Mouse (Mus musculus): Measurements from ENCODE around the gene Lhfpl2. TPM values are rescaled to one million over a fixed set of nuclear protein-coding genes. Genes with fewer than 3 reads are reported as not detected.

Lhfpl2 gene
- polyA plus RNA-seq, 1 experiment from 2014 or later, result 30.1 TPM

- no peak overlapping the region for H3K9ac ChIP-seq
- H3K4me2 ChIP-seq (replicated peaks), result no peak overlapping the region
- H3K9me3 ChIP-seq (replicated peaks), result no peaks in the 10 kb centered on the region
- H3K27ac ChIP-seq, result no peak overlapping the region
- peaks cover 33% of the 10 kb centered on the region for H3K4me1 ChIP-seq
- ATAC-seq (ENCODE audit: low FRiP score), result no peak
- H3K4me3 ChIP-seq, result no peak overlapping the region
- peaks cover 67% of the 10 kb centered on the region for H3K27me3 ChIP-seq
- 36% methylated on average over 16 of the region's 16 CpGs for WGBS
- H3K36me3 ChIP-seq, result no peaks in the 10 kb centered on the region
Observed at GRCm38 (mm10) chr13:94069421-94070307, 12.1 kb downstream of the Lhfpl2 start.

DNA sequence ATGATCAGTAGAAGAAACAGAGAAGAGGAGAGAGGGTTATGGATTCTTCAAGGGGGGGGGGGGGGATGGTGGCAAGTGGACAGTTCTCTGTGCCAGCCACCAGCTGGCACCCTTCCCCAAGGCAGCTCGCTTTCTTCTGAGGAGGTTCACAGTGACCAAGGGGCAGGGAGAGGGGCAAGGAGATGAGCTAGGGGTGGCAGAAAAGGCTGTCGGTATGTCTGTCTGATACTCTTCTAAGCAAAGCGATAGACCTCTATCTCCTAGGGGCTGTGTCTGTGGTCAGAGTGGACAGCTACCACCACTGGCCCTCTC lies 12.7 kb downstream of the Lhfpl2 start:
- no peak overlapping the region for H3K9ac ChIP-seq
- H3K27me3 ChIP-seq, result peaks cover 67% of the 10 kb centered on the region
- no peak overlapping the region for H3K27ac ChIP-seq
- H3K9me3 ChIP-seq (replicated peaks), result no peaks in the 10 kb centered on the region
- no peak for ATAC-seq (ENCODE audit: low FRiP score)
- WGBS, result 82% methylated on average over 3 of the region's 3 CpGs
- no peaks in the 10 kb centered on the region for H3K36me3 ChIP-seq
- peaks cover 37% of the 10 kb centered on the region for H3K4me1 ChIP-seq
- no peak overlapping the region for H3K4me2 ChIP-seq (replicated peaks)
- no peak overlapping the region for H3K4me3 ChIP-seq

DNA sequence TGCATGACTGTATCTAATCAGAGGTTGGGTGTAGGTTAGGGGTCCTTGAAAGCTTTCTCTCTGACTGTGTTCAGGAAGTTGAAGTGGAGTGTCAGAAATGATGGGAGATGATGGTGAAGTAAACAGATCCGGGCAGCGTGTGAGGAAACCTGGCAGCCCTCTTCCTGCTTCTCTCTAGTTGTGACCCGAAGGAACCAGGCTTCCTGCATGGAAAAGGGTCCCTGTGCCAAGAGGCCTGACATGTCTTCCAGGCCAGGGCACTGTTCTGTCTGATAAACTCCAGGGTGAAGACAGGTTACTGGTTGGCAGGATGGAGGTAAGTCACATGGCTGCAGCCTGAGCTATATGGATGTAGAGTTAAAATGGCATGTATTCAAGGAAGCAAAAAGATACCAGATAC lies 13.3 kb downstream of the Lhfpl2 start:
- H3K4me2 ChIP-seq (replicated peaks), result no peak overlapping the region
- H3K4me3 ChIP-seq, result no peak overlapping the region
- WGBS, result 87% methylated on average over 3 of the region's 3 CpGs
- H3K36me3 ChIP-seq, result no peaks in the 10 kb centered on the region
- no peaks in the 10 kb centered on the region for H3K9me3 ChIP-seq (replicated peaks)
- H3K4me1 ChIP-seq, result peaks cover 32% of the 10 kb centered on the region
- H3K9ac ChIP-seq, result no peak overlapping the region
- no peak overlapping the region for H3K27ac ChIP-seq
- no peak for ATAC-seq (ENCODE audit: low FRiP score)
- peaks cover 63% of the 10 kb centered on the region for H3K27me3 ChIP-seq

DNA sequence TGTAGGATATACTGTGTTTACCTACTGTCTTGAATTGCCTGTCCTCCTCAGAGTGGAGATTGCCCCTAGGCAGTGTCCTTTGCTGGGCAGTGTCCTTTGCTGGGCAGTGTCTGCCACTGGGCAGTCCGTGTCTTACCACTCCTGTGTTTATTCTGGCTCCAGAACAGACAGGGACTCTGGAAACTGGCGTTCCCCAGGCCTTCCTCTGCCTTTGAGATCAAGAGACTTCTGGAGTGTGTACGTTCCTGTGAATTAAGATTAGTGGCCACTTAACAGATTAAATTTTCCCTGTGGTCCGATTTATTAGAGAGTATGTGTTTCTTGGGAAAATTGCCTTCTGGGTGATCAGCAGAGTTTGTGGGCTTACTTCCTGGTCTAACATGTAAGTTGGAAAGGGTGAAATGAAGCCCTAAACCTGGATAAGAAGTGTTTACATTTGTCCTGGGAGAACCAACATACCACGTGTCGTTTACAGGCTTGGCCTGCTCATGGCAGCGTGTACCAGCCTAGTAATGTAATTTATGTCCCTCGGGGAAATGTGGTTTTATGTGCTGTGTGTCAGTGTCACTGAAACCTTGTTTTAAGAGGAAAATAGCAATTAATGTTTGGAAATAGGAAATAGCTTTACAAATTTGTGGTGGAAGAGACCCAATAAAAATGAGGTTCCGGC lies 15.6 kb downstream of the Lhfpl2 start:
- H3K27ac ChIP-seq, result no peak overlapping the region
- no peak for ATAC-seq (ENCODE audit: low FRiP score)
- no peak overlapping the region for H3K4me3 ChIP-seq
- peaks cover 53% of the 10 kb centered on the region for H3K27me3 ChIP-seq
- no peaks in the 10 kb centered on the region for H3K9me3 ChIP-seq (replicated peaks)
- no peak overlapping the region for H3K9ac ChIP-seq
- H3K36me3 ChIP-seq, result no peaks in the 10 kb centered on the region
- peaks cover 43% of the 10 kb centered on the region for H3K4me1 ChIP-seq
- no peak overlapping the region for H3K4me2 ChIP-seq (replicated peaks)
- 68% methylated on average over 9 of the region's 9 CpGs for WGBS

DNA sequence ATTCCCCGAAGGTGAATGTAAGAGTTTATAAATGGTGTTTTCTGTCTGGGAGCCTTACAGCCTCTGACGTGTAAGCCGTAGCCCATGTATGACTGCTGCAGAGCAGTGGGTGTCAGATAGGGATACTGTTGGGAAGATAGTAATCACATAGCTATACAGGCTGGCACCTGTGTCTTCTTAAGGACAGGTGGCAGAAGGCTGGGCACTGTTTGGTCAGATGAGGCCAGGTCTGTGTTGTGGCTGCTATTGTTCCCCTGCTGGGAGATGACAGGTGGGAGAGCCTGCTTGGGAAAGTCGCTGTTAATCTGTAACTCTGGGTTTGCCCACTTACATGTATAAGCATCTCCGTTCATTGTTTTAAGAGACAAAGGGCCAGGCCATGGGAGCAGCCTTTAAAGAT lies 16.1 kb downstream of the Lhfpl2 start:
- no peak overlapping the region for H3K27ac ChIP-seq
- WGBS, result 63% methylated on average over 5 of the region's 5 CpGs
- no peaks in the 10 kb centered on the region for H3K36me3 ChIP-seq
- no peak overlapping the region for H3K4me3 ChIP-seq
- H3K9ac ChIP-seq, result no peak overlapping the region
- H3K27me3 ChIP-seq, result peaks cover 53% of the 10 kb centered on the region
- no peak for ATAC-seq (ENCODE audit: low FRiP score)
- H3K4me1 ChIP-seq, result peaks cover 43% of the 10 kb centered on the region
- H3K9me3 ChIP-seq (replicated peaks), result no peaks in the 10 kb centered on the region
- no peak overlapping the region for H3K4me2 ChIP-seq (replicated peaks)

- no peak overlapping the region for H3K4me2 ChIP-seq (replicated peaks)
- no peaks in the 10 kb centered on the region for H3K36me3 ChIP-seq
- no peak overlapping the region for H3K4me3 ChIP-seq
- H3K27me3 ChIP-seq, result peaks cover 51% of the 10 kb centered on the region
- H3K27ac ChIP-seq, result no peak overlapping the region
- no peak for ATAC-seq (ENCODE audit: low FRiP score)
- no peaks in the 10 kb centered on the region for H3K9me3 ChIP-seq (replicated peaks)
- no peak overlapping the region for H3K9ac ChIP-seq
- 72% methylated on average over 1 of the region's 1 CpGs for WGBS
- H3K4me1 ChIP-seq, result peaks cover 30% of the 10 kb centered on the region
Observed at GRCm38 (mm10) chr13:94075181-94075580, 17.6 kb downstream of the Lhfpl2 start.

DNA sequence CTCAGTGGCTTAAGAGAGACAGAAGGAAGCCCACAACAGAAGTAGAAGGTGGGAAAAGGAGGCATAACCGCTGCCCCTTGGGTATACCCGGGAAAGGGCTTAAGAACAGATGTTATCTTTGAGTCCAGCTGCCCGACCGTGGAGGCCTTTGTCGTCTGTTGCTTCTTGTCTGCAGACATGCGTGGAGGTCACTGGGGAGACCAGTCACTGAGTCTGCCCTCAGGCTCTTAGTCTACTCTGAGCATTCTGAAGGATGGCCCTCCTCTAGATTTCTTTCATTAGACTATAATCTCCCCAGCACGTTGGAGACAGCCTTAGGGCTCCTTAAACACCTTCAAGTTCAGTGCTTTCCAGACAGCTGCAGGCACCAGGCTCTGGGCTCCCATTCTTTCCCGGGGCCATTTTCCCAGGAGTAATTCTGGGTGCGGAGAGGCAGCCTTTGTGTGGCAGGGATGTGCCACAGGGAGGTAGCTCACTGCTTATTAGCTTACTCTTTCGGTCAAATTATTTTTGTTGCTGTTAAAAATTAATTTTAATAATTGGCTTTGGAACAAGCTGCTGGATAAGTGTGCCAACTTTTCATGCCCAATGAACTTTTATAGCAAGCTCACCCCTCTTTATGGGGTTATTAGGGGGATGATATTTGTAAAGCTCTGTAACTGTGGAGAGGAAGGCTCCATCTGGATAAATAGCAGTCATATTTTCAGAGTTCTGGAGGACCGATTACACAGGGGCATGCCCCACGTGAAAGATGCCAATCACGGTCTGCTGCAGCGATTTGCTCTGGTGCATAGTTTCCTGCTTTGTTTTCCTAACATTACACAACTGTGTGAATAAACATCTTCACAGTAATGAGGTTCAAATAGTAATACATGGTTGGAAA lies 19.8 kb downstream of the Lhfpl2 start:
- Histone ChIP-seq H3K27me3 (peaks cover 33% of the 10 kb centered on the region), H3K4me2 (replicated peaks) (no peak overlapping the region), H3K9ac (no peak overlapping the region), H3K36me3 (no peaks in the 10 kb centered on the region), H3K9me3 (replicated peaks) (no peaks in the 10 kb centered on the region), H3K4me1 (peaks cover 30% of the 10 kb centered on the region), H3K27ac (no peak overlapping the region), H3K4me3 (no peak overlapping the region)
- WGBS, result 38% methylated on average over 14 of the region's 14 CpGs
- ATAC-seq (ENCODE audit: low FRiP score), result no peak

- H3K36me3 ChIP-seq, result no peaks in the 10 kb centered on the region
- H3K9ac ChIP-seq, result no peak overlapping the region
- no peak overlapping the region for H3K4me2 ChIP-seq (replicated peaks)
- no peaks in the 10 kb centered on the region for H3K9me3 ChIP-seq (replicated peaks)
- ATAC-seq (ENCODE audit: low FRiP score), result no peak
- peaks cover 3% of the 10 kb centered on the region; the same call in 1 of the 2 replicates for H3K27me3 ChIP-seq
- H3K4me3 ChIP-seq, result no peak overlapping the region
- H3K4me1 ChIP-seq, result no peaks in the 10 kb centered on the region
- WGBS, result 47% methylated on average over 8 of the region's 8 CpGs
- no peak overlapping the region for H3K27ac ChIP-seq
Observed at GRCm38 (mm10) chr13:94083196-94083595, 25.6 kb downstream of the Lhfpl2 start.

- 71% methylated on average over 15 of the region's 15 CpGs for WGBS
- H3K4me2 ChIP-seq (replicated peaks), result no peak overlapping the region
- no peaks in the 10 kb centered on the region for H3K9me3 ChIP-seq (replicated peaks)
- no peaks in the 10 kb centered on the region for H3K4me1 ChIP-seq
- no peak overlapping the region for H3K27ac ChIP-seq
- no peak overlapping the region for H3K4me3 ChIP-seq
- H3K9ac ChIP-seq, result no peak overlapping the region
- peaks cover 3% of the 10 kb centered on the region; the same call in 1 of the 2 replicates for H3K27me3 ChIP-seq
- H3K36me3 ChIP-seq, result no peaks in the 10 kb centered on the region
- peak; percentile 81 for ATAC-seq (ENCODE audit: low FRiP score)
Observed at GRCm38 (mm10) chr13:94084220-94085126, 26.9 kb downstream of the Lhfpl2 start.

- Histone ChIP-seq H3K27me3 (peaks cover 3% of the 10 kb centered on the region; the same call in 1 of the 2 replicates), H3K9me3 (replicated peaks) (no peaks in the 10 kb centered on the region), H3K4me3 (no peak overlapping the region), H3K27ac (no peak overlapping the region), H3K4me1 (no peaks in the 10 kb centered on the region), H3K9ac (no peak overlapping the region), H3K36me3 (no peaks in the 10 kb centered on the region), H3K4me2 (replicated peaks) (no peak overlapping the region)
- 93% methylated on average over 12 of the region's 12 CpGs for WGBS
- ATAC-seq (ENCODE audit: low FRiP score), result no peak
Observed at GRCm38 (mm10) chr13:94086090-94086808, 28.7 kb downstream of the Lhfpl2 start.

GRCm38 (mm10) chr13:94087061-94087460 lies 29.5 kb downstream of the Lhfpl2 start:
- Histone ChIP-seq H3K27ac (no peak overlapping the region), H3K36me3 (no peaks in the 10 kb centered on the region), H3K4me3 (no peak overlapping the region), H3K27me3 (peaks cover 3% of the 10 kb centered on the region; the same call in 1 of the 2 replicates), H3K4me2 (replicated peaks) (no peak overlapping the region), H3K9ac (no peak overlapping the region), H3K9me3 (replicated peaks) (no peaks in the 10 kb centered on the region), H3K4me1 (no peaks in the 10 kb centered on the region)
- ATAC-seq (ENCODE audit: low FRiP score), result no peak
- 66% methylated on average over 9 of the region's 9 CpGs for WGBS

Data from hindbrain, embryonic 12.5 days (tissue).